Mouse (Mus musculus): ENCODE measurements around the gene Slc23a2. TPM values are rescaled to one million over a fixed set of nuclear protein-coding genes. Genes with fewer than 3 reads are reported as not detected.

Slc23a2 gene
- polyA plus RNA-seq, 1 experiment: 18.1 TPM

- no peak overlapping the region for H3K27ac ChIP-seq (ENCODE audit: insufficient read depth, low read length)
- no peaks in the 10 kb centered on the region for H3K4me1 ChIP-seq (ENCODE audit: control insufficient read depth, insufficient read depth, low read length)
- peak overlapping the region; percentile 32 for H3K4me3 ChIP-seq (ENCODE audit: insufficient read depth, low read length)
- TF ChIP-seq POLR2A (IDR thresholded peaks at IDR 0.05; ENCODE audit: low read depth, low read length) (0 out of 2 replicates have a peak, but pooled peaks have one; percentile 3), CTCF (IDR thresholded peaks at IDR 0.05; ENCODE audit: borderline replicate concordance, insufficient read depth, low read length) (no peak)
These were observed 114.2 kb downstream of the Slc23a2 start for GRCm38 (mm10) chr2:132030418-132031363.

- Histone ChIP-seq H3K4me1 (ENCODE audit: control insufficient read depth, insufficient read depth, low read length) (no peaks in the 10 kb centered on the region), H3K27ac (ENCODE audit: insufficient read depth, low read length) (no peak within 1 kb of the TSS), H3K4me3 (ENCODE audit: insufficient read depth, low read length) (peak within 1 kb of the TSS; percentile 50)
- peak; percentile 18; the same call in 1 of the 2 replicates for TF ChIP-seq POLR2A (IDR thresholded peaks at IDR 0.05; ENCODE audit: low read depth, low read length)
- TF ChIP-seq CTCF (IDR thresholded peaks at IDR 0.05; ENCODE audit: borderline replicate concordance, insufficient read depth, low read length): no peak
These were observed 115.1 kb downstream of the Slc23a2 start, which contains the start of gene Rassf2 for GRCm38 (mm10) chr2:132029646-132030417. Gene Rassf2, minus strand, starts transcription at chr2:132030258.

- TF ChIP-seq CTCF (IDR thresholded peaks at IDR 0.05; ENCODE audit: borderline replicate concordance, insufficient read depth, low read length) (no peak), POLR2A (IDR thresholded peaks at IDR 0.05; ENCODE audit: low read depth, low read length) (no peak)
- Histone ChIP-seq H3K4me1 (ENCODE audit: control insufficient read depth, insufficient read depth, low read length) (no peaks in the 10 kb centered on the region), H3K27ac (ENCODE audit: insufficient read depth, low read length) (no peak overlapping the region)
These were observed 115.9 kb downstream of the Slc23a2 start for GRCm38 (mm10) chr2:132028894-132029605.

GRCm38 (mm10) chr2:132028107-132028506 is 116.8 kb downstream of the Slc23a2 start:
- TF ChIP-seq POLR2A (IDR thresholded peaks at IDR 0.05; ENCODE audit: low read depth, low read length) (no peak), CTCF (IDR thresholded peaks at IDR 0.05; ENCODE audit: borderline replicate concordance, insufficient read depth, low read length) (no peak)
- no peaks in the 10 kb centered on the region for H3K4me1 ChIP-seq (ENCODE audit: control insufficient read depth, insufficient read depth, low read length)
- no peak overlapping the region for H3K4me3 ChIP-seq (ENCODE audit: insufficient read depth, low read length)
- no peak overlapping the region for H3K27ac ChIP-seq (ENCODE audit: insufficient read depth, low read length)

More at GRCm38 (mm10) chr2:132028894-132029605, 115.9 kb downstream of the Slc23a2 start:
- peak overlapping the region; percentile 50 for H3K4me3 ChIP-seq (ENCODE audit: insufficient read depth, low read length)

GRCm38 (mm10) chr2:132027366-132027765 is 117.5 kb downstream of the Slc23a2 start:
- Histone ChIP-seq H3K4me1 (ENCODE audit: control insufficient read depth, insufficient read depth, low read length) (no peaks in the 10 kb centered on the region), H3K27ac (ENCODE audit: insufficient read depth, low read length) (no peak overlapping the region), H3K4me3 (ENCODE audit: insufficient read depth, low read length) (no peak overlapping the region)
- no peak for TF ChIP-seq CTCF (IDR thresholded peaks at IDR 0.05; ENCODE audit: borderline replicate concordance, insufficient read depth, low read length)
- TF ChIP-seq POLR2A (IDR thresholded peaks at IDR 0.05; ENCODE audit: low read depth, low read length): no peak

GRCm38 (mm10) chr2:132024028-132024427 is 120.9 kb downstream of the Slc23a2 start:
- Histone ChIP-seq H3K27ac (ENCODE audit: insufficient read depth, low read length) (no peak overlapping the region), H3K4me1 (ENCODE audit: control insufficient read depth, insufficient read depth, low read length) (no peaks in the 10 kb centered on the region), H3K4me3 (ENCODE audit: insufficient read depth, low read length) (no peak overlapping the region)
- TF ChIP-seq CTCF (IDR thresholded peaks at IDR 0.05; ENCODE audit: borderline replicate concordance, insufficient read depth, low read length): no peak
- no peak for TF ChIP-seq POLR2A (IDR thresholded peaks at IDR 0.05; ENCODE audit: low read depth, low read length)

- Histone ChIP-seq H3K4me1 (ENCODE audit: control insufficient read depth, insufficient read depth, low read length) (no peaks in the 10 kb centered on the region), H3K27ac (ENCODE audit: insufficient read depth, low read length) (no peak overlapping the region), H3K4me3 (ENCODE audit: insufficient read depth, low read length) (no peak overlapping the region)
- no peak for TF ChIP-seq CTCF (IDR thresholded peaks at IDR 0.05; ENCODE audit: borderline replicate concordance, insufficient read depth, low read length)
- no peak for TF ChIP-seq POLR2A (IDR thresholded peaks at IDR 0.05; ENCODE audit: low read depth, low read length)
These were observed 122.3 kb downstream of the Slc23a2 start for GRCm38 (mm10) chr2:132022621-132023020.

GRCm38 (mm10) chr2:132021616-132022015 is 123.3 kb downstream of the Slc23a2 start:
- no peaks in the 10 kb centered on the region for H3K4me1 ChIP-seq (ENCODE audit: control insufficient read depth, insufficient read depth, low read length)
- H3K27ac ChIP-seq (ENCODE audit: insufficient read depth, low read length): no peak overlapping the region
- no peak for TF ChIP-seq POLR2A (IDR thresholded peaks at IDR 0.05; ENCODE audit: low read depth, low read length)
- TF ChIP-seq CTCF (IDR thresholded peaks at IDR 0.05; ENCODE audit: borderline replicate concordance, insufficient read depth, low read length): no peak
- H3K4me3 ChIP-seq (ENCODE audit: insufficient read depth, low read length): no peak overlapping the region

- Histone ChIP-seq H3K27ac (ENCODE audit: insufficient read depth, low read length) (no peak overlapping the region), H3K4me1 (ENCODE audit: control insufficient read depth, insufficient read depth, low read length) (no peaks in the 10 kb centered on the region), H3K4me3 (ENCODE audit: insufficient read depth, low read length) (no peak overlapping the region)
- TF ChIP-seq POLR2A (IDR thresholded peaks at IDR 0.05; ENCODE audit: low read depth, low read length) (no peak), CTCF (IDR thresholded peaks at IDR 0.05; ENCODE audit: borderline replicate concordance, insufficient read depth, low read length) (no peak)
These were observed 123.8 kb downstream of the Slc23a2 start for GRCm38 (mm10) chr2:132020991-132021541.

Measured in embryonic fibroblast, embryonic 13.5 days (primary cell).